Mouse (Mus musculus) embryonic facial prominence, embryonic 11.5 days (tissue): ENCODE data around the gene Ticrr. TPM values are rescaled to one million over a fixed set of nuclear protein-coding genes. Genes with fewer than 3 reads are reported as not detected.

Source experiments
- ATAC-seq: fragments of 200-750 bp; cut with Nextera tagmentation; replicated peaks from 2 replicates; pipeline ENCODE4 v1.8.0; 2017; ENCODE audit warnings: low read depth; ENCODE audit not compliant: insufficient number of reproducible peaks, low FRiP score, low TSS enrichment
- DNase-seq: peaks from one replicate; pipeline ENCODE4 v3.0.0-alpha.2; 2015; ENCODE audit warnings: low spot score
- H3K27ac ChIP-seq: fragments of 300-500 bp; sonication (generic); replicated peaks from 2 replicates; pipeline ENCODE4 v1.5.1; 2014; ENCODE audit warnings: mild to moderate bottlenecking, low read depth, low read length, control low read depth
- H3K27me3 ChIP-seq: fragments of 300-500 bp; sonication (generic); 2 replicates; pipeline ENCODE4 v1.6.1; 2014; ENCODE audit warnings: mild to moderate bottlenecking, low read length, moderate library complexity, mixed read lengths; ENCODE audit not compliant: control insufficient read depth, insufficient read depth
- H3K36me3 ChIP-seq: fragments of 300-500 bp; sonication (generic); replicated peaks from 2 replicates; pipeline ENCODE4 v1.6.1; 2014; ENCODE audit warnings: low read depth, mild to moderate bottlenecking, low read length, moderate library complexity, mixed read lengths; ENCODE audit not compliant: control insufficient read depth, insufficient read depth
- H3K4me1 ChIP-seq: fragments of 300-500 bp; sonication (generic); 2 replicates; pipeline ENCODE4 v1.6.1; 2014; ENCODE audit warnings: low read length, mixed read lengths; ENCODE audit not compliant: control insufficient read depth, insufficient read depth
- H3K4me2 ChIP-seq: fragments of 300-500 bp; sonication (generic); 2 replicates; pipeline ENCODE4 v1.6.1; 2014; ENCODE audit warnings: low read depth, mild to moderate bottlenecking, control low read depth, low read length, moderate library complexity
- H3K4me3 ChIP-seq: fragments of 300-500 bp; sonication (generic); 2 replicates; pipeline ENCODE4 v1.5.1; 2014; ENCODE audit warnings: low read depth, low read length, control low read depth
- H3K9ac ChIP-seq: fragments of 300-500 bp; sonication (generic); replicated peaks from 2 replicates; pipeline ENCODE4 v1.6.1; 2014; ENCODE audit warnings: mild to moderate bottlenecking, control low read depth, low read length
- H3K9me3 ChIP-seq: fragments of 300-500 bp; sonication (generic); replicated peaks from 2 replicates; pipeline ENCODE4 v1.6.1; 2016; ENCODE audit warnings: mild to moderate bottlenecking, low read length, inconsistent platforms, mixed read lengths; ENCODE audit not compliant: control insufficient read depth
- WGBS: fragments of 180-500 bp; shearing (Covaris S2); extraction: QIAGEN DNeasy Blood & Tissue Kit; methylation state at CpG from one replicate; pipeline ENCODE4 v1.1.7; 2014; 5-methylcytosine and 5-hydroxymethylcytosine counted together
- polyA plus RNA-seq: library from polyadenylated mRNA; unstranded; fragments of >200 nt; fragmentation: Nextera tagmentation; extraction: Ambion mirVana; gene quantifications from 2 replicates; pipeline ENCODE4 v1.2.1, GENCODE M21; 2014

The Ticrr gene
- polyA plus RNA-seq, 1 experiment from 2014 or later, result 15.3 TPM

GRCm38 (mm10) chr7:79742659-79743536, 82.9 kb downstream of the Ticrr start, which contains the start of the genes Pex11a and Wdr93:
Gene Pex11a (minus strand): TSS chr7:79743131.
Gene Wdr93 (plus strand): TSS chr7:79743163.
- Histone ChIP-seq H3K4me1 (no peaks in the 10 kb centered on the region; the same call in 1 of the 2 replicates), H3K27me3 (no peaks in the 10 kb centered on the region), H3K4me3 (peak within 1 kb of the TSS; percentile 75), H3K36me3 (no peaks in the 10 kb centered on the region), H3K9me3 (no peaks in the 10 kb centered on the region), H3K27ac (no peak within 1 kb of the TSS), H3K4me2 (peak within 1 kb of the TSS; percentile 93), H3K9ac (peak within 1 kb of the TSS; percentile 68)
- peak; percentile 93 for DNase-seq
- ATAC-seq, result peak; percentile 78
- WGBS, result 2% methylated on average over 45 of the region's 46 CpGs

GRCm38 (mm10) chr7:79744051-79744450, 84.1 kb downstream of the Ticrr start:
- Histone ChIP-seq H3K36me3 (no peaks in the 10 kb centered on the region), H3K27ac (no peak overlapping the region), H3K27me3 (no peaks in the 10 kb centered on the region), H3K4me3 (no peak overlapping the region), H3K9me3 (no peaks in the 10 kb centered on the region), H3K9ac (no peak overlapping the region), H3K4me2 (no peak overlapping the region), H3K4me1 (no peaks in the 10 kb centered on the region; the same call in 1 of the 2 replicates)
- no peak for DNase-seq
- no peak for ATAC-seq
- 93% methylated on average over 9 of the region's 9 CpGs for WGBS

GRCm38 (mm10) chr7:79744585-79744984, 84.6 kb downstream of the Ticrr start:
- Histone ChIP-seq H3K4me3 (no peak overlapping the region), H3K27me3 (no peaks in the 10 kb centered on the region), H3K4me2 (no peak overlapping the region), H3K9me3 (no peaks in the 10 kb centered on the region), H3K36me3 (no peaks in the 10 kb centered on the region), H3K4me1 (no peaks in the 10 kb centered on the region; the same call in 1 of the 2 replicates), H3K27ac (no peak overlapping the region), H3K9ac (no peak overlapping the region)
- no peak for DNase-seq
- ATAC-seq, result no peak
- WGBS, result 69% methylated on average over 5 of the region's 5 CpGs

- 81% methylated on average over 6 of the region's 6 CpGs for WGBS
- Histone ChIP-seq H3K9me3 (no peaks in the 10 kb centered on the region), H3K36me3 (no peaks in the 10 kb centered on the region), H3K4me3 (no peak overlapping the region), H3K27me3 (no peaks in the 10 kb centered on the region), H3K27ac (no peak overlapping the region), H3K4me1 (no peaks in the 10 kb centered on the region; the same call in 1 of the 2 replicates), H3K4me2 (no peak overlapping the region), H3K9ac (no peak overlapping the region)
- DNase-seq (no peak), ATAC-seq (no peak)
Measured at GRCm38 (mm10) chr7:79747659-79748058, 87.7 kb downstream of the Ticrr start.

Other genes starting within 250 kb of the Ticrr start
- gene Polg, start 193.8 kb upstream of the Ticrr start, polyA plus RNA-seq, result 19.7 and 21.3 TPM in 2 replicates
- 0.53 and 0.67 TPM in 2 replicates for gene Rhcg, start 42.5 kb upstream of the Ticrr start, polyA plus RNA-seq
- gene Kif7, start 55.5 kb downstream of the Ticrr start, polyA plus RNA-seq, result 4.5 TPM in 2 replicates
- not detected in 2 replicates for gene Plin1, start 72.7 kb downstream of the Ticrr start, polyA plus RNA-seq
- gene Pex11a, start 82.9 kb downstream of the Ticrr start, polyA plus RNA-seq, result 7.1 and 8.3 TPM in 2 replicates
- gene Wdr93, start 83.0 kb downstream of the Ticrr start, polyA plus RNA-seq, result 0.21 and 0.42 TPM in 2 replicates
- gene Mesp1, start 133.6 kb downstream of the Ticrr start, polyA plus RNA-seq, result 0.17 TPM in 1 of 2 replicates, not detected in the other
- 0.53 TPM in 1 of 2 replicates, not detected in the other for gene Mesp2, start 150.5 kb downstream of the Ticrr start, polyA plus RNA-seq
- gene Anpep, start 200.9 kb downstream of the Ticrr start, polyA plus RNA-seq, result 7.5 and 7.9 TPM in 2 replicates